Mouse (Mus musculus) heart, embryonic 15.5 days (tissue): ENCODE measurements at regions not wholly inside any gene's neighbourhood (a gene's known extent, or its start where the extent isn't known, plus 50 kb on each side); places are given as distances from the start of the nearest gene placed in this dataset.
A peak's percentile ranks its signal among the peaks of the same experiment; 100 is the strongest.

Experiments used
- ATAC-seq: fragments of 200-750 bp; cut with Nextera tagmentation; replicated peaks from 2 replicates; pipeline ENCODE4 v1.8.0; 2017; ENCODE audit warnings: low read depth, moderate TSS enrichment; ENCODE audit not compliant: insufficient number of reproducible peaks, insufficient read depth, low FRiP score
- H3K27ac ChIP-seq: fragments of 300-500 bp; sonication (generic); 2 replicates; pipeline ENCODE4 v1.5.1; 2015; ENCODE audit warnings: mild to moderate bottlenecking, inconsistent platforms
- H3K27me3 ChIP-seq: fragments of 300-500 bp; sonication (generic); 2 replicates; pipeline ENCODE4 v1.6.1; 2015; ENCODE audit warnings: inconsistent platforms
- H3K36me3 ChIP-seq: fragments of 300-500 bp; sonication (generic); 2 replicates; pipeline ENCODE4 v1.6.1; 2015; ENCODE audit warnings: mild to moderate bottlenecking, inconsistent platforms
- H3K4me1 ChIP-seq: fragments of 300-500 bp; sonication (generic); replicated peaks from 2 replicates; pipeline ENCODE4 v1.6.1; 2015; ENCODE audit warnings: inconsistent platforms
- H3K4me2 ChIP-seq: fragments of 300-500 bp; sonication (generic); 2 replicates; pipeline ENCODE4 v1.6.1; 2015; ENCODE audit warnings: inconsistent platforms, mild to moderate bottlenecking, moderate library complexity
- H3K4me3 ChIP-seq: fragments of 300-500 bp; sonication (generic); 2 replicates; pipeline ENCODE4 v1.5.1; 2015; ENCODE audit warnings: mild to moderate bottlenecking, inconsistent platforms
- H3K9ac ChIP-seq: fragments of 300-500 bp; sonication (generic); 2 replicates; pipeline ENCODE4 v1.6.1; 2015; ENCODE audit warnings: mild to moderate bottlenecking, inconsistent platforms
- H3K9me3 ChIP-seq: fragments of 300-500 bp; sonication (generic); replicated peaks from 2 replicates; pipeline ENCODE4 v1.6.1; 2016; ENCODE audit warnings: inconsistent platforms
- WGBS: fragments of 180-500 bp; shearing (Covaris S2); methylation state at CpG from one replicate; pipeline ENCODE4 v1.1.7; 2015; ENCODE audit warnings: mixed read lengths; 5-methylcytosine and 5-hydroxymethylcytosine counted together

- H3K4me3 ChIP-seq: no peak overlapping the region
- H3K9ac ChIP-seq: no peak overlapping the region
- no peak for ATAC-seq
- H3K27ac ChIP-seq: no peak overlapping the region
- H3K4me1 ChIP-seq: no peaks in the 10 kb centered on the region
- H3K27me3 ChIP-seq: no peaks in the 10 kb centered on the region
- H3K36me3 ChIP-seq: no peaks in the 10 kb centered on the region
- WGBS: 60% methylated on average over 13 of the region's 13 CpGs
- no peaks in the 10 kb centered on the region for H3K9me3 ChIP-seq
- H3K4me2 ChIP-seq: no peak overlapping the region
Observed at GRCm38 (mm10) chr3:52929827-52930605, 87.0 kb downstream of the Cog6 start.

- H3K4me3 ChIP-seq: no peak overlapping the region
- H3K9me3 ChIP-seq: no peaks in the 10 kb centered on the region
- no peak overlapping the region for H3K4me2 ChIP-seq
- WGBS: 59% methylated on average over 12 of the region's 12 CpGs
- no peak for ATAC-seq
- H3K4me1 ChIP-seq: no peaks in the 10 kb centered on the region
- H3K27ac ChIP-seq: no peak overlapping the region
- no peaks in the 10 kb centered on the region for H3K36me3 ChIP-seq
- no peaks in the 10 kb centered on the region for H3K27me3 ChIP-seq
- H3K9ac ChIP-seq: no peak overlapping the region
Observed at GRCm38 (mm10) chr3:52927361-52927841, 89.6 kb downstream of the Cog6 start.

- Histone ChIP-seq H3K9ac (no peak overlapping the region), H3K4me1 (no peaks in the 10 kb centered on the region), H3K9me3 (no peaks in the 10 kb centered on the region), H3K4me2 (no peak overlapping the region), H3K27me3 (no peaks in the 10 kb centered on the region), H3K4me3 (no peak overlapping the region), H3K27ac (no peak overlapping the region), H3K36me3 (no peaks in the 10 kb centered on the region)
- no peak for ATAC-seq
- 74% methylated on average over 3 of the region's 3 CpGs for WGBS
Observed at GRCm38 (mm10) chr3:52926549-52926948, 90.5 kb downstream of the Cog6 start.

- H3K4me1 ChIP-seq: no peaks in the 10 kb centered on the region
- no peak overlapping the region for H3K9ac ChIP-seq
- WGBS: 57% methylated on average over 3 of the region's 3 CpGs
- no peaks in the 10 kb centered on the region for H3K27me3 ChIP-seq
- no peak overlapping the region for H3K4me3 ChIP-seq
- ATAC-seq: no peak
- H3K9me3 ChIP-seq: no peaks in the 10 kb centered on the region
- no peaks in the 10 kb centered on the region for H3K36me3 ChIP-seq
- no peak overlapping the region for H3K27ac ChIP-seq
- no peak overlapping the region for H3K4me2 ChIP-seq
Observed at GRCm38 (mm10) chr3:52925223-52925622, 91.8 kb downstream of the Cog6 start.

- Histone ChIP-seq H3K4me1 (no peaks in the 10 kb centered on the region), H3K9me3 (no peaks in the 10 kb centered on the region), H3K27me3 (no peaks in the 10 kb centered on the region), H3K9ac (no peak overlapping the region), H3K4me2 (no peak overlapping the region), H3K27ac (no peak overlapping the region), H3K36me3 (no peaks in the 10 kb centered on the region), H3K4me3 (no peak overlapping the region)
- 82% methylated on average over 2 of the region's 2 CpGs for WGBS
- ATAC-seq: no peak
Observed at GRCm38 (mm10) chr3:52924631-52925030, 92.4 kb downstream of the Cog6 start.

GRCm38 (mm10) chr3:52923824-52924559, 93.0 kb downstream of the Cog6 start:
- Histone ChIP-seq H3K27me3 (no peaks in the 10 kb centered on the region), H3K9ac (no peak overlapping the region), H3K4me3 (no peak overlapping the region), H3K4me1 (no peaks in the 10 kb centered on the region), H3K9me3 (no peaks in the 10 kb centered on the region), H3K4me2 (no peak overlapping the region), H3K36me3 (no peaks in the 10 kb centered on the region), H3K27ac (no peak overlapping the region)
- no peak for ATAC-seq
- WGBS: 89% methylated on average over 4 of the region's 4 CpGs

GRCm38 (mm10) chr3:52922411-52922810, 94.6 kb downstream of the Cog6 start:
- Histone ChIP-seq H3K36me3 (no peaks in the 10 kb centered on the region), H3K9ac (no peak overlapping the region), H3K4me3 (no peak overlapping the region), H3K27ac (no peak overlapping the region), H3K4me1 (no peaks in the 10 kb centered on the region), H3K4me2 (no peak overlapping the region), H3K9me3 (0 out of 2 replicates have a peak, but pooled peaks cover 4% of the 10 kb centered on the region), H3K27me3 (no peaks in the 10 kb centered on the region)
- ATAC-seq: no peak
- 89% methylated on average over 8 of the region's 8 CpGs for WGBS

- WGBS: 81% methylated on average over 3 of the region's 3 CpGs
- H3K27me3 ChIP-seq: no peaks in the 10 kb centered on the region
- no peak overlapping the region for H3K4me2 ChIP-seq
- H3K36me3 ChIP-seq: no peaks in the 10 kb centered on the region
- no peak overlapping the region for H3K27ac ChIP-seq
- H3K4me3 ChIP-seq: no peak overlapping the region
- H3K4me1 ChIP-seq: no peaks in the 10 kb centered on the region
- H3K9ac ChIP-seq: no peak overlapping the region
- H3K9me3 ChIP-seq: no peaks in the 10 kb centered on the region
- ATAC-seq: no peak
Observed at GRCm38 (mm10) chr3:52906823-52907564, 110.0 kb downstream of the Cog6 start.

GRCm38 (mm10) chr3:52904028-52904427, 113.0 kb downstream of the Cog6 start:
- H3K36me3 ChIP-seq: no peaks in the 10 kb centered on the region
- no peak overlapping the region for H3K9ac ChIP-seq
- ATAC-seq: no peak

GRCm38 (mm10) chr3:52897665-52898064, 119.4 kb downstream of the Cog6 start:
- Histone ChIP-seq H3K4me2 (no peak overlapping the region), H3K4me3 (no peak overlapping the region), H3K4me1 (peaks cover 14% of the 10 kb centered on the region), H3K9me3 (no peaks in the 10 kb centered on the region), H3K9ac (no peak overlapping the region), H3K36me3 (no peaks in the 10 kb centered on the region), H3K27ac (peak overlapping the region; percentile 71), H3K27me3 (no peaks in the 10 kb centered on the region)
- 25% methylated on average over 4 of the region's 4 CpGs for WGBS
- peak; percentile 79 for ATAC-seq

More at GRCm38 (mm10) chr3:52904028-52904427, 113.0 kb downstream of the Cog6 start:
- no peak overlapping the region for H3K4me2 ChIP-seq
- no peaks in the 10 kb centered on the region for H3K9me3 ChIP-seq
- no peaks in the 10 kb centered on the region for H3K4me1 ChIP-seq
- H3K4me3 ChIP-seq: no peak overlapping the region
- no peak overlapping the region for H3K27ac ChIP-seq
- H3K27me3 ChIP-seq: no peaks in the 10 kb centered on the region
- WGBS: 85% methylated on average over 3 of the region's 3 CpGs

- Histone ChIP-seq H3K36me3 (no peaks in the 10 kb centered on the region), H3K4me3 (no peak overlapping the region), H3K27me3 (no peaks in the 10 kb centered on the region), H3K9ac (no peak overlapping the region), H3K27ac (peak overlapping the region; percentile 71), H3K9me3 (no peaks in the 10 kb centered on the region), H3K4me2 (no peak overlapping the region), H3K4me1 (peaks cover 14% of the 10 kb centered on the region)
- 61% methylated on average over 7 of the region's 7 CpGs for WGBS
- no peak; the same call in 1 of the 2 replicates for ATAC-seq
Observed at GRCm38 (mm10) chr3:52896462-52896861, 120.6 kb downstream of the Cog6 start.
